ENCODE assay signal across 7 mouse cellular contexts in the genomic region with DNA sequence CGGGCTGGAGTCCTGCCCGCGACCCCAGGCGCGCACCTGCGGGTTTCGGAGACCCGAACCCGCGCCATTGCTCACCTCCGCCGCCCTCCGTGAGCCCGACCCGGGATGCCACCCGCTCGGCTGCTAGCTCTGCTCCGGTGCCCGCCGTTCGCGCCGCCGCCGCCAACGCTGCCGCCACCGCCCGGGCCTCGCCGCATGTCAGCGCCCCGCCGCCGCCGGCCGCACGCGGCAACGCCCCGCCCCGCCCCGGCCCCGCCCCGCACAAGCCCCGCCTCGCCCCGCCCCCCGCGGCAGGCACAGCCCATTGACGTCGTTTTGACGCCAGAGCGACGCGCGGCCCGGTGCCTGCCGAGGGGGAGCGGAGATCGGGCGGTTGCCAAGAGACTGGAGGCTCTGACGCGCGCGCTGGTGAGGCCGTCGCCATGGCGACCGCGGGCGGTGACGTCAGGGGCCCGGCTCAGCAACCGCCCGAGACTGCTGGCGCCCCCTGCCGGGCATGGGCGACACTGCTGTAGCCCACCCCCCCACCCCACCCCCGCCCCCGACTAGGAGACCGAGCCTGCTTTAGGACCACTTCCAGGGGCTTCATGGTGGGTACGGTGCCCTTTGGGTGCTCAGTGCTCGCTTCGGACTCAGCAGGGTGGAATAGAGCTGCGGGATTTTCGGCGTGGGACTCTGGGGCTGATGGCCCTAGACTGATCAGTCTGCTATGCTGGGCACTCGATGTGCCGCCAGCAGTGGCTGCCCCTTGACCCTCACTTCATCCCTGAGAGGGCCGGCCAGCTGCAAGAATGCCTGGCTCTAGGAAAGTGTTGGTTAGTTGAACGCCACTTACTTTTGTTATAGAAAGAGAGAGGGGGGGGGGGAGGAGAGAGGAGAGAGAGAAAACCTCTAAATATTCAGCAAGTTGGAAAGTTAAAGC. TPM values are rescaled to one million over a fixed set of nuclear protein-coding genes. Genes with fewer than 3 reads are reported as not detected.
DNase-seq lines count a peak whose midpoint lies in the region; ATAC-seq lines count a peak whose summit lies in the region.

Gene Sik1 (minus strand): TSS at position 208 of the 922 bp plus-strand sequence.

- ATAC-seq in granulocyte monocyte progenitor cell, adult 5-6 weeks (replicated peaks; ENCODE audit: poor library complexity, severe bottlenecking), result peak; percentile 88
- ATAC-seq in limb, embryonic 11.5 days (ENCODE audit: insufficient number of reproducible peaks, low FRiP score, low TSS enrichment, low read depth), result peak; percentile 91
- peak; percentile 94 for ATAC-seq in midbrain, embryonic 14.5 days (ENCODE audit: low FRiP score, low TSS enrichment)

- under 1% methylated on average over 90 of the region's 92 CpGs for WGBS in embryonic facial prominence, embryonic 10.5 days
- under 1% methylated on average over 63 of the region's 92 CpGs for WGBS in limb, embryonic 11.5 days
- WGBS in midbrain, embryonic 14.5 days, result under 1% methylated on average over 84 of the region's 92 CpGs

- peak within 1 kb of the TSS; percentile 94 for H3K4me3 ChIP-seq in embryonic facial prominence, embryonic 10.5 days
- H3K4me3 ChIP-seq in limb, embryonic 11.5 days (ENCODE audit: low read depth, low read length), result peak within 1 kb of the TSS; percentile 89
- peak within 1 kb of the TSS; percentile 86 for H3K4me3 ChIP-seq in midbrain, embryonic 14.5 days (replicated peaks; ENCODE audit: low read depth, low read length)

- peak; percentile 99 for DNase-seq in adrenal gland, postnatal 10 days
- peak; percentile 99 for DNase-seq in embryonic facial prominence, embryonic 10.5 days (ENCODE audit: low spot score)
- DNase-seq in kidney, adult 11 months, result peak; percentile 97
- DNase-seq in limb, embryonic 11.5 days (ENCODE audit: low spot score), result peak; percentile 98
- peak; percentile 99 for DNase-seq in midbrain, embryonic 14.5 days
- DNase-seq in spleen, adult 18-20 months, result peak; percentile 97 to 99

- H3K27ac ChIP-seq in embryonic facial prominence, embryonic 10.5 days (replicated peaks), result peak within 1 kb of the TSS; percentile 94
- H3K27ac ChIP-seq in limb, embryonic 11.5 days (replicated peaks; ENCODE audit: low read depth, low read length), result peak within 1 kb of the TSS; percentile 48; the same call in 1 of the 2 replicates
- peak within 1 kb of the TSS; percentile 83 for H3K27ac ChIP-seq in midbrain, embryonic 14.5 days (replicated peaks; ENCODE audit: low read depth, low read length)

- H3K27me3 ChIP-seq in embryonic facial prominence, embryonic 10.5 days (replicated peaks; ENCODE audit: low read depth, poor library complexity, severe bottlenecking), result no peaks in the 10 kb centered on the region
- no peaks in the 10 kb centered on the region for H3K27me3 ChIP-seq in limb, embryonic 11.5 days (ENCODE audit: control insufficient read depth, insufficient read depth, low read length)
- no peaks in the 10 kb centered on the region for H3K27me3 ChIP-seq in midbrain, embryonic 14.5 days (ENCODE audit: control insufficient read depth, insufficient read depth, low read length)

- peak within 1 kb of the TSS; percentile 93 for H3K4me2 ChIP-seq in limb, embryonic 11.5 days (ENCODE audit: low read depth, severe bottlenecking)
- H3K4me2 ChIP-seq in midbrain, embryonic 14.5 days (ENCODE audit: low read length), result peak within 1 kb of the TSS; percentile 71

- H3K4me1 ChIP-seq in embryonic facial prominence, embryonic 10.5 days, result peaks cover 60% of the 10 kb centered on the region
- peaks cover 16% of the 10 kb centered on the region for H3K4me1 ChIP-seq in limb, embryonic 11.5 days (ENCODE audit: control insufficient read depth, insufficient read depth, low read length)
- H3K4me1 ChIP-seq in midbrain, embryonic 14.5 days (ENCODE audit: control insufficient read depth, insufficient read depth, low read length), result peaks cover 23% of the 10 kb centered on the region

- H3K9me3 ChIP-seq in embryonic facial prominence, embryonic 10.5 days, result no peaks in the 10 kb centered on the region
- no peaks in the 10 kb centered on the region for H3K9me3 ChIP-seq in limb, embryonic 11.5 days (ENCODE audit: control insufficient read depth, low read length)
- H3K9me3 ChIP-seq in midbrain, embryonic 14.5 days (ENCODE audit: control insufficient read depth, low read length), result no peaks in the 10 kb centered on the region

- peaks cover 20% of the 10 kb centered on the region for H3K36me3 ChIP-seq in embryonic facial prominence, embryonic 10.5 days (replicated peaks)
- H3K36me3 ChIP-seq in limb, embryonic 11.5 days (ENCODE audit: control insufficient read depth, insufficient read depth, low read length), result no peaks in the 10 kb centered on the region
- peaks cover 11% of the 10 kb centered on the region for H3K36me3 ChIP-seq in midbrain, embryonic 14.5 days (ENCODE audit: control insufficient read depth, insufficient read depth, low read length)

- peak within 1 kb of the TSS; percentile 80 for H3K9ac ChIP-seq in limb, embryonic 11.5 days (ENCODE audit: low read length)
- H3K9ac ChIP-seq in midbrain, embryonic 14.5 days (replicated peaks; ENCODE audit: low read length), result peak within 1 kb of the TSS; percentile 82

RNA-seq across cellular contexts. Expression of gene Sik1, which starts in this region (rescaled TPM):
- 100 to 1,000 TPM in 1 of 2 experiments, 10 to 100 TPM in 1; 25.4 to 112 TPM for total RNA-seq in adrenal gland, postnatal 10 days (2021)
- 12.7 and 15.5 TPM in 2 replicates for polyA plus RNA-seq in embryonic facial prominence, embryonic 10.5 days (2016; fragmentation: Nextera tagmentation; extraction: Ambion mirVana)
- total RNA-seq in granulocyte monocyte progenitor cell, adult 5-6 weeks (2014; fragmentation: Nextera tagmentation), result 9.1 and 12.1 TPM in 2 replicates
- 9.2 and 10.8 TPM in 2 replicates for total RNA-seq in granulocyte monocyte progenitor cell, adult 5-6 weeks (2017)
- 12.2 and 12.6 TPM in 2 replicates for polyA plus RNA-seq in limb, embryonic 11.5 days (2014; fragmentation: Nextera tagmentation; extraction: Ambion mirVana)
- 15.3 and 19.3 TPM in 2 replicates for polyA plus RNA-seq in midbrain, embryonic 14.5 days (2014; fragmentation: Nextera tagmentation; extraction: Ambion mirVana)

Comparison
In these comparisons a context has a peak if more than half of its experiments do, and no peak if none do; other contexts are left out.
1. Peak in every context shown above with its lines: DNase-seq, ATAC-seq, H3K4me3 ChIP-seq and H3K27ac ChIP-seq.